In genomic region chr3:45379541-45379971, GRCm38 (mm10) we compare ENCODE assay signal across 8 mouse cellular contexts. TPM values are rescaled to one million over a fixed set of nuclear protein-coding genes. Genes with fewer than 3 reads are reported as not detected.
DNase-seq lines count a peak whose midpoint lies in the region; ATAC-seq lines count a peak whose summit lies in the region.

No protein-coding gene starts in this region.

- ATAC-seq in hindbrain, embryonic 12.5 days (ENCODE audit: low FRiP score) = no peak
- no peak for ATAC-seq in midbrain, embryonic 14.5 days (ENCODE audit: low FRiP score, low TSS enrichment)
- no peak for ATAC-seq in monocyte, adult 5-6 weeks (replicated peaks; ENCODE audit: insufficient number of reproducible peaks, low FRiP score, low TSS enrichment, poor library complexity, severe bottlenecking)

- H3K27me3 ChIP-seq in heart, embryonic 10.5 days (ENCODE audit: insufficient read depth, poor library complexity, severe bottlenecking) = peaks cover 47% of the 10 kb centered on the region
- H3K27me3 ChIP-seq in hindbrain, embryonic 12.5 days = no peaks in the 10 kb centered on the region; the same call in 1 of the 2 replicates
- H3K27me3 ChIP-seq in midbrain, embryonic 14.5 days (ENCODE audit: control insufficient read depth, insufficient read depth, low read length) = no peaks in the 10 kb centered on the region

- H3K27ac ChIP-seq in heart, embryonic 10.5 days = no peak overlapping the region
- H3K27ac ChIP-seq in hindbrain, embryonic 12.5 days = peak overlapping the region; percentile 44; the same call in 1 of the 2 replicates
- peak overlapping the region; percentile 78 for H3K27ac ChIP-seq in midbrain, embryonic 14.5 days (replicated peaks; ENCODE audit: low read depth, low read length)

- peak overlapping the region; percentile 95 for H3K4me2 ChIP-seq in hindbrain, embryonic 12.5 days (replicated peaks)
- H3K4me2 ChIP-seq in midbrain, embryonic 14.5 days (ENCODE audit: low read length) = peak overlapping the region; percentile 87

- peak overlapping the region; percentile 69 for H3K9ac ChIP-seq in hindbrain, embryonic 12.5 days
- H3K9ac ChIP-seq in midbrain, embryonic 14.5 days (replicated peaks; ENCODE audit: low read length) = peak overlapping the region; percentile 77

- peaks cover 36% of the 10 kb centered on the region for H3K4me1 ChIP-seq in heart, embryonic 10.5 days
- peaks cover 11% of the 10 kb centered on the region; the same call in 1 of the 2 replicates for H3K4me1 ChIP-seq in hindbrain, embryonic 12.5 days
- H3K4me1 ChIP-seq in midbrain, embryonic 14.5 days (ENCODE audit: control insufficient read depth, insufficient read depth, low read length) = peaks cover 3% of the 10 kb centered on the region; the same call in 1 of the 2 replicates

- H3K9me3 ChIP-seq in heart, embryonic 10.5 days = no peaks in the 10 kb centered on the region
- H3K9me3 ChIP-seq in hindbrain, embryonic 12.5 days (replicated peaks) = no peaks in the 10 kb centered on the region
- H3K9me3 ChIP-seq in midbrain, embryonic 14.5 days (ENCODE audit: control insufficient read depth, low read length) = no peaks in the 10 kb centered on the region

- peak; percentile 75 for DNase-seq in heart, embryonic 10.5 days (ENCODE audit: low spot score)
- DNase-seq in heart, postnatal 4 days = no peak
- peak; percentile 51 for DNase-seq in retina, embryonic 14.5 days (ENCODE audit: low spot score)
- DNase-seq in retina, postnatal 1 day = no peak
- DNase-seq in midbrain, embryonic 14.5 days = peak; percentile 64
- no peak for DNase-seq in thymus, postnatal 14 days

- WGBS in heart, embryonic 10.5 days = 2% methylated on average over 23 of the region's 29 CpGs
- WGBS in hindbrain, embryonic 12.5 days = under 1% methylated on average over 22 of the region's 29 CpGs
- whole genome bisulfite sequencing in midbrain, embryonic 14.5 days = under 1% methylated on average over 29 of the region's 29 CpGs

- H3K36me3 ChIP-seq in heart, embryonic 10.5 days = no peaks in the 10 kb centered on the region
- no peaks in the 10 kb centered on the region for H3K36me3 ChIP-seq in hindbrain, embryonic 12.5 days
- H3K36me3 ChIP-seq in midbrain, embryonic 14.5 days (ENCODE audit: control insufficient read depth, insufficient read depth, low read length) = no peaks in the 10 kb centered on the region

- peak overlapping the region; percentile 67 for H3K4me3 ChIP-seq in heart, embryonic 10.5 days
- peak overlapping the region; percentile 66 for H3K4me3 ChIP-seq in hindbrain, embryonic 12.5 days
- H3K4me3 ChIP-seq in midbrain, embryonic 14.5 days (replicated peaks; ENCODE audit: low read depth, low read length) = peak overlapping the region; percentile 76

RNA-seq across cellular contexts. Expression of gene Pcdh10, which starts 1.4 kb away (rescaled TPM):
- 0.22 and 0.40 TPM in 2 replicates for polyA plus RNA-seq in heart, embryonic 10.5 days (2016; fragmentation: Nextera tagmentation; extraction: Ambion mirVana)
- under 1 TPM; 0.07 to 0.24 TPM for total RNA-seq in heart, postnatal 4 days (2021)
- polyA plus RNA-seq in hindbrain, embryonic 12.5 days (2016; fragmentation: Nextera tagmentation; extraction: Ambion mirVana) = 9.3 and 11.1 TPM in 2 replicates
- polyA plus RNA-seq in midbrain, embryonic 14.5 days (2014; fragmentation: Nextera tagmentation; extraction: Ambion mirVana) = 30.9 and 35.4 TPM in 2 replicates
- total RNA-seq in monocyte, adult 5-6 weeks (2017) = not detected in 3 replicates

Comparison
In these comparisons a context has a peak if more than half of its experiments do, and no peak if none do; other contexts are left out.
1. DNase-seq: peak in heart, embryonic 10.5 days (single experiment), retina, embryonic 14.5 days (single experiment) and midbrain, embryonic 14.5 days (single experiment); none in heart, postnatal 4 days (single experiment), retina, postnatal 1 day (single experiment) and thymus, postnatal 14 days (single experiment).
2. Peak in every context shown above with its lines, with median percentiles within 50 percentile points of each other: H3K4me3 ChIP-seq.